Mouse (Mus musculus) adrenal gland, postnatal 4 days (tissue): ENCODE data around the gene Hnf1a. TPM values are rescaled to one million over a fixed set of nuclear protein-coding genes. Genes with fewer than 3 reads are reported as not detected.
A peak's percentile ranks its signal among the peaks of the same experiment; 100 is the strongest.

Source experiments
- DNase-seq, 2 experiments: peaks; one replicate each; pipeline ENCODE4 v3.0.0; 2021 to 2022; ENCODE audit warnings: low spot score in 2 of 2, mixed read lengths in 2 of 2
- long read RNA-seq, 2 experiments: library from polyadenylated mRNA; stranded (forward); transcript quantifications; one replicate each; pipeline ENCODE4 v2.0.0; 2021
- total RNA-seq, 2 experiments: library from RNA; stranded (reverse); gene quantifications; 2 replicates each; pipeline ENCODE4 v1.2.3; 2021

The Hnf1a gene
- total RNA-seq: 1 to 10 TPM; 1.8 to 4.4 TPM
- long read RNA-seq, experiment 1: 0 reads
- long read RNA-seq, experiment 2, partial matches to known transcripts: 4 of 6 reads
- long read RNA-seq, experiment 2, other reads (novel, unspliced or antisense): 1 of 6 reads

- no peak for DNase-seq
Measured at GRCm38 (mm10) chr5:114970824-114971227, at the start of gene Hnf1a. Gene Hnf1a (minus strand): TSS chr5:114971094.

- DNase-seq: no peak
Measured at GRCm38 (mm10) chr5:115018813-115019212, 47.9 kb upstream of the Hnf1a start.

GRCm38 (mm10) chr5:115018270-115018669 lies 47.4 kb upstream of the Hnf1a start:
- DNase-seq: no peak

GRCm38 (mm10) chr5:115015121-115015520 lies 44.2 kb upstream of the Hnf1a start:
- DNase-seq: no peak

GRCm38 (mm10) chr5:115014570-115014969 lies 43.7 kb upstream of the Hnf1a start:
- DNase-seq: no peak

GRCm38 (mm10) chr5:115013436-115013835 lies 42.5 kb upstream of the Hnf1a start:
- no peak for DNase-seq

GRCm38 (mm10) chr5:115011519-115012261 lies 40.8 kb upstream of the Hnf1a start:
- DNase-seq: peak; percentile 27 to 33

GRCm38 (mm10) chr5:115011217-115011518 lies 40.3 kb upstream of the Hnf1a start:
- no peak for DNase-seq

- DNase-seq: peak; percentile 90 to 97
Measured at GRCm38 (mm10) chr5:115010577-115011216, 39.8 kb upstream of the Hnf1a start, which contains the start of gene Sppl3. Gene Sppl3 (plus strand): TSS chr5:115011137.

- no peak for DNase-seq
Measured at GRCm38 (mm10) chr5:115009961-115010360, 39.1 kb upstream of the Hnf1a start.

GRCm38 (mm10) chr5:115009143-115009542 lies 38.2 kb upstream of the Hnf1a start:
- no peak for DNase-seq

GRCm38 (mm10) chr5:115008307-115008706 lies 37.4 kb upstream of the Hnf1a start:
- no peak for DNase-seq

GRCm38 (mm10) chr5:115007768-115008167 lies 36.9 kb upstream of the Hnf1a start:
- no peak for DNase-seq

- DNase-seq: no peak
Measured at GRCm38 (mm10) chr5:115003224-115003873, 32.5 kb upstream of the Hnf1a start.

- no peak for DNase-seq
Measured at GRCm38 (mm10) chr5:115002781-115003180, 31.9 kb upstream of the Hnf1a start.

GRCm38 (mm10) chr5:115001464-115001863 lies 30.6 kb upstream of the Hnf1a start:
- no peak for DNase-seq

- DNase-seq: no peak
Measured at GRCm38 (mm10) chr5:115000503-115000902, 29.6 kb upstream of the Hnf1a start.

GRCm38 (mm10) chr5:114997327-114997726 lies 26.4 kb upstream of the Hnf1a start:
- DNase-seq: no peak

GRCm38 (mm10) chr5:114996447-114996846 lies 25.6 kb upstream of the Hnf1a start:
- no peak for DNase-seq

GRCm38 (mm10) chr5:114985074-114985473 lies 14.2 kb upstream of the Hnf1a start:
- no peak for DNase-seq

- no peak for DNase-seq
Measured at GRCm38 (mm10) chr5:114982001-114982400, 11.1 kb upstream of the Hnf1a start.

- no peak for DNase-seq
Measured at GRCm38 (mm10) chr5:114980122-114980748, 9.3 kb upstream of the Hnf1a start.
